Comparison of ENCODE assay signal across 10 mouse cellular contexts in the genomic region with DNA sequence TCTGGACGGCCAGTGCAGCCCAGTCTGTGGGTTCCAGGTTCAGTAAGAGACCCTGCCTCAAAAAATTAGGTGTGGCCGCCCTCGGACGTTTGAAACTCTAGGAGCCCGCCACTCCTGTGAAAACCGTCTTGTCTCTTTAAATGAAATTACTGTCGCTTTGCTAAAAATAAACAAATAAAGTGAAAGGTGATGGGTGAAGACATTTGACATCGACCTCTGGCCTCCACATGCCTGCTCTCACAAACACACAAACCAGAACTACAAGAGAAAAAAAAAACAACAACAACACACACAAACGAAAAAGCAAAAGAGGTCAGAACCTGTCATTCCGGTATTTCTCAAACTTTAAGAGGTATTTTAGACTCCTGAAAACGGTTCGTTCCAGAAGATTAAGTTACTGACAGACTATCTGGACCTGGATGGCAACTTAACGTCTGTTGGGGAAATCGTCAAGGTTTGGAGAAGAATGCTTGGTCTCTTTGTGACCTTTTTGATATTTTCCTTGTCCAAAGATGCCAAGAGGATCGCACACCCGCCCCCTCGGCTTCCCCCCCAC. TPM values are rescaled to one million over a fixed set of nuclear protein-coding genes. Genes with fewer than 3 reads are reported as not detected.
DNase-seq lines count a peak whose midpoint lies in the region; ATAC-seq and TF ChIP-seq lines count a peak whose summit lies in the region.
"Had no signal": no experiment of that assay in that cellular context is flagged by ENCODE, and none has a peak within 500 bp of the region (broad histone marks: within the 10 kb centered on the region; RNA-seq: fewer than 3 reads in every experiment).

No protein-coding gene starts in this region.

- H3K4me3 ChIP-seq in gastrocnemius, adult 2 months: peak overlapping the region; percentile 63
- H3K4me3 ChIP-seq in left cerebral cortex, adult 2 months: no peak overlapping the region
- no peak overlapping the region for H3K4me3 ChIP-seq in hindbrain, embryonic 12.5 days
- H3K4me3 ChIP-seq in midbrain, embryonic 13.5 days (replicated peaks): no peak overlapping the region

- no peak for ATAC-seq in hindbrain, embryonic 12.5 days (ENCODE audit: low FRiP score)
- ATAC-seq in midbrain, embryonic 13.5 days: no peak
- no peak for ATAC-seq in granulocyte monocyte progenitor cell, adult 5-6 weeks (replicated peaks; ENCODE audit: poor library complexity, severe bottlenecking)

- H3K4me2 ChIP-seq in hindbrain, embryonic 12.5 days (replicated peaks): 0 out of 2 replicates have a peak overlapping the region, but pooled peaks have one; percentile 15
- no peak overlapping the region for H3K4me2 ChIP-seq in midbrain, embryonic 13.5 days (replicated peaks)

- peaks cover 14% of the 10 kb centered on the region for H3K4me1 ChIP-seq in hindbrain, embryonic 12.5 days
- peaks cover 13% of the 10 kb centered on the region for H3K4me1 ChIP-seq in midbrain, embryonic 13.5 days (replicated peaks)

- no peak for TF ChIP-seq CTCF in gastrocnemius, adult 2 months (IDR thresholded peaks at IDR 0.05)
- no peak for TF ChIP-seq CTCF in left cerebral cortex, adult 2 months (IDR thresholded peaks at IDR 0.05)

- 52% methylated on average over 17 of the region's 17 CpGs for WGBS in hindbrain, embryonic 12.5 days
- 65% methylated on average over 17 of the region's 17 CpGs for WGBS in midbrain, embryonic 13.5 days

- DNase-seq in gastrocnemius, adult 2 months: no peak
- DNase-seq in gastrocnemius, adult 18-20 months (ENCODE audit: low spot score): no peak
- no peak for DNase-seq in left cerebral cortex, adult 2 months (ENCODE audit: extremely low spot score in 1 of 2, low spot score in 2 of 2)
- DNase-seq in left cerebral cortex, postnatal 10 days (ENCODE audit: extremely low spot score in 1 of 2, low spot score in 2 of 2): no peak
- no peak for DNase-seq in urinary bladder, postnatal 4 days (ENCODE audit: low spot score in 2 of 2)
- DNase-seq: thymus, postnatal 25 days had no signal

- intact Hi-C loops in gastrocnemius, adult 2 months (cut with DNase I): no loop called here
- intact Hi-C loops in left cerebral cortex, adult 2 months (cut with DNase I): no loop called here
- intact Hi-C loops in left cerebral cortex, postnatal 10 days (cut with DNase I): loop anchor here (5.0 kb wide), 1 partner anchor 109 kb away; a partner anchor contains a TSS

- 0 out of 2 replicates have a peak overlapping the region, but pooled peaks have one; percentile 13 for H3K9ac ChIP-seq in hindbrain, embryonic 12.5 days
- no peak overlapping the region for H3K9ac ChIP-seq in midbrain, embryonic 13.5 days (replicated peaks)

- no peaks in the 10 kb centered on the region for H3K9me3 ChIP-seq in hindbrain, embryonic 12.5 days (replicated peaks)
- no peaks in the 10 kb centered on the region for H3K9me3 ChIP-seq in midbrain, embryonic 13.5 days

- no peaks in the 10 kb centered on the region for H3K36me3 ChIP-seq in hindbrain, embryonic 12.5 days
- H3K36me3 ChIP-seq in midbrain, embryonic 13.5 days: no peaks in the 10 kb centered on the region

- H3K27me3 ChIP-seq in hindbrain, embryonic 12.5 days: no peaks in the 10 kb centered on the region
- no peaks in the 10 kb centered on the region for H3K27me3 ChIP-seq in midbrain, embryonic 13.5 days

- peak overlapping the region; percentile 77 for H3K27ac ChIP-seq in gastrocnemius, adult 2 months
- peak overlapping the region; percentile 65 for H3K27ac ChIP-seq in left cerebral cortex, adult 2 months
- H3K27ac ChIP-seq in hindbrain, embryonic 12.5 days: peak overlapping the region; percentile 52; the same call in 1 of the 2 replicates
- H3K27ac ChIP-seq in midbrain, embryonic 13.5 days: peak overlapping the region; percentile 42; the same call in 1 of the 2 replicates

RNA-seq across cellular contexts. Expression of a gene that starts 5.9 kb away (rescaled TPM):
- total RNA-seq in gastrocnemius, adult 2 months (2021): 10 to 100 TPM in 1 of 2 experiments, 1 to 10 TPM in 1; 6.8 to 11.4 TPM
- total RNA-seq in gastrocnemius, adult 18-20 months (2021): 1 to 10 TPM; 4.7 to 6.0 TPM
- total RNA-seq in left cerebral cortex, adult 2 months (2021): 10 to 100 TPM; 20.2 to 20.3 TPM
- 10 to 100 TPM; 20.9 to 22.0 TPM for total RNA-seq in left cerebral cortex, postnatal 10 days (2021)
- 34.0 and 34.1 TPM in 2 replicates for polyA plus RNA-seq in hindbrain, embryonic 12.5 days (2016; fragmentation: Nextera tagmentation; extraction: Ambion mirVana)
- 28.3 and 31.6 TPM in 2 replicates for polyA plus RNA-seq in midbrain, embryonic 13.5 days (2015; fragmentation: Nextera tagmentation; extraction: Ambion mirVana)
- 130 and 164 TPM in 2 replicates for total RNA-seq in granulocyte monocyte progenitor cell, adult 5-6 weeks (2014; fragmentation: Nextera tagmentation)
- 115 and 139 TPM in 2 replicates for total RNA-seq in granulocyte monocyte progenitor cell, adult 5-6 weeks (2017)

RNA-seq across cellular contexts. Expression of a gene that starts 13.0 kb away (rescaled TPM):
- total RNA-seq in gastrocnemius, adult 2 months (2021): under 1 TPM in 1 of 2 experiments, not detected in 1; 0.45 TPM
- total RNA-seq in gastrocnemius, adult 18-20 months (2021): not detected
- not detected for total RNA-seq in left cerebral cortex, adult 2 months (2021)
- total RNA-seq in left cerebral cortex, postnatal 10 days (2021): not detected
- not detected in 2 replicates for polyA plus RNA-seq in hindbrain, embryonic 12.5 days (2016; fragmentation: Nextera tagmentation; extraction: Ambion mirVana)
- not detected in 2 replicates for polyA plus RNA-seq in midbrain, embryonic 13.5 days (2015; fragmentation: Nextera tagmentation; extraction: Ambion mirVana)
- total RNA-seq in granulocyte monocyte progenitor cell, adult 5-6 weeks (2014; fragmentation: Nextera tagmentation): not detected in 2 replicates
- total RNA-seq in granulocyte monocyte progenitor cell, adult 5-6 weeks (2017): not detected in 2 replicates
- polyA plus RNA-seq: small intestine, adult 2 months had no signal

RNA-seq across cellular contexts. Expression of a gene that starts 27.5 kb away (rescaled TPM):
- 1 to 10 TPM; 6.2 to 7.9 TPM for total RNA-seq in gastrocnemius, adult 2 months (2021)
- total RNA-seq in gastrocnemius, adult 18-20 months (2021): 1 to 10 TPM; 4.2 to 6.6 TPM
- 1 to 10 TPM; 8.5 to 9.1 TPM for total RNA-seq in left cerebral cortex, adult 2 months (2021)
- total RNA-seq in left cerebral cortex, postnatal 10 days (2021): 1 to 10 TPM; 7.9 to 8.9 TPM
- polyA plus RNA-seq in hindbrain, embryonic 12.5 days (2016; fragmentation: Nextera tagmentation; extraction: Ambion mirVana): 8.5 and 10.1 TPM in 2 replicates
- 7.1 and 7.6 TPM in 2 replicates for polyA plus RNA-seq in midbrain, embryonic 13.5 days (2015; fragmentation: Nextera tagmentation; extraction: Ambion mirVana)
- 36.6 and 48.8 TPM in 2 replicates for total RNA-seq in granulocyte monocyte progenitor cell, adult 5-6 weeks (2014; fragmentation: Nextera tagmentation)
- total RNA-seq in granulocyte monocyte progenitor cell, adult 5-6 weeks (2017): 41.3 and 45.8 TPM in 2 replicates

Comparison
In these comparisons a context has a peak if more than half of its experiments do, and no peak if none do; other contexts are left out.
1. RNA of a gene that starts 5.9 kb away (total RNA-seq): 115 to 164 TPM in granulocyte monocyte progenitor cell, adult 5-6 weeks; 20.9 to 22.0 TPM in left cerebral cortex, postnatal 10 days, 20.2 to 20.3 TPM in left cerebral cortex, adult 2 months, 6.8 to 11.4 TPM in gastrocnemius, adult 2 months and 4.7 to 6.0 TPM in gastrocnemius, adult 18-20 months; every median in the first group is over 4 times any median in the second.
2. Peak in every context shown above with its lines, with median percentiles within 50 percentile points of each other: H3K27ac ChIP-seq.